Mouse (Mus musculus) brain, embryonic 18.5 days (tissue): ENCODE results near the gene H2-M3.
"Not testable (repeated sequence)": the region's sequence is repeated elsewhere in the genome, so short reads cannot be mapped to it uniquely, and the experiment has no call there.

Experiments
- DNase-seq: peaks from one replicate; pipeline ENCODE4 v3.0.0-alpha.2; 2012; ENCODE audit warnings: low read depth, low spot score

Gene H2-M3

DNA sequence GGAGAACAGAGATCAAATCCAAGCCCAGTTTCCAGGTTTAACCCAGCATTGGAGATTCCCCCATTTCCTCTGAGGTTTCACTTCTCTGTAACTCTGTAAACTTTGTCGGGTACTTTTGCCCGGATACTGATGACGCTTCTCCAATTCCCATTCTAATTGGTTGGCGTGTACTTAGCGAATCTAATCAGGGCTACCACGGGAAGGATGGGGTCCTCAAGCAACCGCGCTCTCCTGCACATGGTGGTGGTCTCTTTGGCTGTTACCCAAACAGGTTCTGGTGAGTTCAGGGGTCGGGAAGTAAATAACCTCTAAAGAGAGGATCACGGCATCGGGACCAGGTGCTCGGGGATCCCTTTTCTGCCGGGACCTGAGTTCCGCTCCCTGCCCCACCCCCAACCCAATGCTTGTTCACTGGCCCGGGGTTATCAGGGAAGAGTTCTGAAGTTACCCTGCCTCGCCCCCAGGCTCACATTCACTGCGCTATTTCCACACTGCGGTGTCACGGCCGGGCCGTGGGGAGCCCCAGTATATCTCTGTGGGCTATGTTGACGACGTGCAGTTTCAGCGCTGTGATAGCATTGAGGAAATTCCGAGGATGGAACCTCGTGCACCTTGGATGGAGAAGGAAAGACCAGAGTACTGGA is at the start of gene H2-M3:
Gene H2-M3 (plus strand): TSS at position 163 of the 644 bp plus-strand sequence.
- DNase-seq = peak; percentile 54

DNA sequence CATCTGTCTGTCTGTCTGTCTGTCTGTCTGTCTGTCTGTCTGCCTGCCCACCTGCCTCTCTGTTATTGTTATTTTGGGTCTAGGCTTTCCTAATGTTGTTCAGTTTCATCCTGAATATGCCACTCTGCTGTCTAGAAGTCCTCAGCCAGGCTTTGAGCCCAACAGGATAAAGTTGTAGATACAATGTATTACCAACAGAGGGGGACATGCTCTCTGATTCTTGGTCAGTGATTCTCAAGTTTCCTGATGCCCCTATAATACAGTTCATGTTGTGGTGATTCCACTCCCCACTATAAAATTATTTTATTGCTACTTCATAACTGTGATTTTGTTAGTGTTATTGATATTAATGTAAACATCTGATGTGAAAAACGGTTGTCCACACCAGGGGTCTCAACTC is 48.1 kb upstream of the H2-M3 start:
- no peak for DNase-seq

DNA sequence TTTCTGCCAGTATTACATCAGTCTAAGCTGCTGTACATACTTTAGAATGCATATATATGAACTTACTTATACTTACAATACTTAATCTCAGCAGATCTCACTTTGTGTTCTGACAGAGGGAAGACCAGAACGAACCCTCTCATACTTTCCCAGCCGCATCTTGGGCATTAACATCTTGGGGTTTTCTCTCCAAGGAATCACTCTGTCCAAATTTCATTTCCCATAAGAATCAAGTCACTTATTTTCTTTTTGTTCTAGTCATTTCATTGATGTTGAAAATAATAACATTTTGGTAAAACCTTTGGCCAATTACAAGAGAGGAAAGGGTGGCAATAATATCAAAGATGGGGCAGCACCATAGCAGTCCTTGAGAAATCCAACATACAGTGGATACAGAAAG is 32.8 kb upstream of the H2-M3 start, which contains the start of gene Olfr97:
Gene Olfr97 (minus strand): TSS at position 101 of the 400 bp plus-strand sequence.
- not testable (repeated sequence) for DNase-seq

DNA sequence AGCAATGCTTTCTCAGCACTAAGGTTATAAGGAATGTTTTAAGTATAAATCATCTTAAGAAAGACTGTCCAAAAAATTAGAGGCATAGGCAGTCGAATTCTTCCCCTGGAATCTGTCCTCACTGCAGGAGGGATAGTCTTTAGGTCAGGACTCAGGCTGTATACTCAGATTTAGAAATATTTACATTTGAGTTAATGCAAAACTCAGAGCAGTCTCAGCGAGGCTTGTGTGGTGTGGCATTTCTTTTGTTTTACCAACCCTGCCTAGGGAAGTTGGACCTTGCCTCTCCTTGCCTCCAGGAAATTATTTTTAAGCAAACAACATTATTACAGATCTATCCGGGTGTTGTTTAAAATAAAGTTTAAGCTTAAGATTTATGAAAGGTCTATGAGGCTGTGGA is 27.8 kb upstream of the H2-M3 start:
- DNase-seq = no peak

DNA sequence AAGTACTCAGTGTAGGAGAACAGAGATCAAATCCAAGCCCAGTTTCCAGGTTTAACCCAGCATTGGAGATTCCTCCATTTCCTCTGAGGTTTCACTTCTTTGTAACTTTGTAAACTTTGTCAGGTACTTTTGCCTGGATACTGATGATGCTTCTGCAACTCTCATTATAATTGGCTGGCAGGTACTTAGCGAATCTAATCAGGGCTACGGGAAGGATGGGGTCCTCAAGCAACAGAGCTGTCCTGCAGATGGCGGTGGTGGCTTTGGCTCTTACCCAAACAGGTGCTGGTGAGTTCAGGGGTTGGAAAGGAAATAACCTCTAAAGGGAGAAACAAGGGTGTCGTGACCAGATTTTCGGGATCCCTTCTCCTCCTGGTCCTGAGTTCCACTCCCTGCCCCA is 23.3 kb upstream of the H2-M3 start:
- DNase-seq = no peak

DNA sequence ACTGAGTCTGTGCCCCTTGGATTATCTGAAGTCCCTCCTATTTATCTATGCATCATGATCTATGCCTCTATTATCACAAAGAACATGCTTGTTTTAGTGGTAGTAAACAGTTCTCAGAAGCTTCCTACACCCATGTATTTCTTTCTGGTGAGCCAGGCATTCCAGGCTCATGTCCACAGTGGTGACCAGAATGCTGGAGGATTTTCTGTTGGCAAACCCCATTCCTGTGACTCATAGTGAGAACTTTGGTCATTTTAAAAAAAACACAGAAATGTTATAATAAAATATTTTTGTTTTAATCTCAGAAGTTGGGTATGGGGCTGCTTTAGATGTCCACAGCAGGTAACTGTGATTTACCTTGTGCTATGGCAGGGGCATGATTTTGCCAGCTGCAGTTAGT is 20.6 kb upstream of the H2-M3 start:
- no peak for DNase-seq

DNA sequence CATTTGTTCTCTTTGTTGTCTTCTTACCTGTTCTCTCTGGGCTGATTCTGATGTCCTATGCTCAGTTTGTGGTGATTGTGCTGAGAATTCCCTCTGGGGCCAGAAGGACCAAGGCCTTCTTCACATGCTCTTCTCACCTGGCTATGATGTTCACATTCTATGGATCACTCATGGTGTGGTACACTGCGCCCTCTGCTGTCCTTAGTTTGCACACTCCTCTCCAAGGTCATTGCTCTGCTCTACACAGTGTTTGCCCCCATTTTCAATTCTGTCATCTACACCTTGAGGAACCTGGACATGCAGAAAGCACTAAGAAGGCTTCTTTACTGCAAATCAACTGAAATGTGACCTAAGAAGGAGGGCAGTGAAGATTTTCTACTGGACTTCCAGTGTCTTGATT is 19.5 kb upstream of the H2-M3 start:
- DNase-seq = no peak

DNA sequence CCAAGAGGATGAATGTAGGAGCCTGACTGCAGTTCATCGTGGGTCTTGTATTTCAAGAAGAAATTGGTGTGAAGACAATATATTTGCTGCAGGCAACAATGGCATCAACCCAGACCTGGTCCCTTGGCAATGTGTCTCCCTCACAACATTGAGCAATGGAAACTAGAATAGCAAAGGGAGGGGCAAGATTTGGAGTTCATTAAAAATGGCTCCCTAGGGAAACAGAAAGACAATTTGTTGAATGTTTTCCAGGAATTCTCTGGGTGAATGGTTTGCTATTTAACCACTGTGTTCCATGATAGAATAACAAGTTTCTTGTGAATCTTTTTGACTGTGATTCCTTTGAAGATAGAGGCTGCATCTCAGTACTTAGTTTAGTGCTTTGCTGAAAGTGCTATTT is 6.4 kb upstream of the H2-M3 start, which contains the start of gene Olfr98:
Gene Olfr98 (minus strand): TSS at position 124 of the 400 bp plus-strand sequence.
- DNase-seq = no peak

DNA sequence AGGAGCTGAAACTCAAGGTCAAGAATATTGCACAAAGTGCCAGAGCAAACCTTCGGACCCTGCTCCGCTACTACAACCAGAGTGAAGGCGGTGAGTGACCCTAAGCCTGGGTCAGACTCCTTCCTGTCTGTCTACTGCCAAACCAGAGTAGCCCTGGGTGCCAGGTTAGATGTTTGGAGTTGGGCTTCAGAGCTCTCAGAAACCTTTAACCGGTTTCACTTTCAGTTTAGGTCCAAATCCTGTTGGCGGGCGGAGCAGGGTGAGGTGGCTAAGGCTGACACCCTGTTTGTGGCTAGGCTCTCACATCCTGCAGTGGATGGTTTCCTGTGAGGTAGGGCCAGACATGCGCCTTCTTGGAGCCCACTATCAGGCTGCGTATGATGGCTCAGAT is 677 bp downstream of the H2-M3 start:
- DNase-seq = no peak

DNA sequence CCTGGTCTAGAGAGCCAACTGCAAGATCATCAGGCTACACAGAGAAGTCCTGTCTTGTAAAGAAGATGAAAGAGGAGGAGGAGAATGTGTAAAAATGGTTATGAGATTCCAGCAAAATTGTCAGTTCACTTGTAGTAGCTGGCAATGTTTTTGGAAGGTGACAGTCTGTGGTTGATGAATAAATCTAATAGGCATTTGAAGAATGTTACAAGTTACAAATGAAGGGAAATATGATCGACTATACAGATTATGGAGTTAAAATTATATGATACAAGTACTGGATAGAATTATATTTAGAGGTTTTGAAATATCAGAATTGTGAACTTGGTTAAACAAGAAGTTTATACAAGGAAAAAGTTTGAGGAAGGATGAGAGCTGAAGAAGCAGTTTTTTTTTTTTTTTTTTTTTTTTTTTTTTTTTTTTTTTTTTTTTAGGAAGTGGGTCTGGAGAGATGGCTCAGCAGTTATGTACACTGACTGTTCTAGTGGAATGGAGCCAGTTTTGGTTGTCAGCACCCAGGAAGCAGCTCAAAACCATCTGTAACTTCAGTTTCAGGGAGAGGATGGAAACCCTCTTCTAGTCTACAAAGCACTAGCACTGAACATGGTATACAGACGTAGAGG is 5.7 kb downstream of the H2-M3 start:
- no peak for DNase-seq

DNA sequence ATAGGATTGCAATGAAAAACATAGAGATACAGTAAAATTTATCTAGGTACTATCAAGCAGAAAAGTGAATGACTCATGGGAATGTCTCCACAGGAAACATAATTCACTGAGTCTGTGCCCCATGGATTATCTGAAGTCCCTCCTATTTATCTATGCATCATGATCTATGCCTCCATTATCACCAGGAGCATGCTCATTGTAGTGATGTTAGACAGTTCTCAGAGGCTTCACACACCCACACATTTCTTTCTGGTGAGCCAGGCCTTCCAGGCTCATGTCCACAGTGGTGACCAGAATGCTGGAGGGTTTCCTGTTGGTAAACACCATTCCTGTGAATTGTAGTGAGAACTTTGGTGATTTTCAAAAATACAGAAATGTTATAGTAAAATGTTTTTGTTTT is 6.6 kb downstream of the H2-M3 start:
- DNase-seq = no peak

DNA sequence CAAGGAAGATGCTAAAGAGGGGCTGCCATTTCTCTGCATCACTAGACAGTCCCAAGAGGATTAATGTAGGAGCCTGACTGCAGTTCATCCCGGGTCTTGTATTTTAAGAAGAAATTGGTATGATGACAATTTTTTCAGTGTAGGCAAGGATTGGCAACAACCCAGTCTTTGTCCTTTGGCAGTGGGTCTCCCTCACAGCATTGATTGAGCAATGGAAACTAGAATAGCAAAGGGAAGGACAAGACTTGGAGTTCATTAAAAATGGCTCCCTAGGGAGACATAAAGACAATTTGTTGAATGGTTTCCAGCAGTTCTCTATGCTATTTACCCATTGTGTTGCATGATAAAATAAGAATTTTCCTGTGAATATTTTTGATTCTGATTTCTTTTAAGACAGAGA is 10.3 kb downstream of the H2-M3 start:
- DNase-seq = no peak

DNA sequence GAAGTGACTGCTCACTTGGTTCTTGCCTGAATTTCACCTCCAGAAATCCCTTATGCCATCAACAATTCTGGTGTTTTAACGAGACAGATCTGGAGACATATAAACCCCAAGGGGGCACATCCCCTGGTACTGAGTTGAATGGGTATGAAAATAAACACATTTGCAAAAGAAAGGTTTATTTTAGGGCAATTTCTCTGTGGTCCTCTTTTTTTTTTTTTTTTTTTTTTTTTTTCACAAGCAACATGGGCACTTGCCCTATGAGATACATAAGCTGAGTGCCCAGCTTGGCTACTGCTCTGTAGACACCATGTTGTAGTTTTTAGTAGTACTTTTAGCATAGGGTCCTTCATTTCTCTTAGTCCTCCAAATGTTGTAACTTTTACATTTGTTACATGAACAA is 13.3 kb downstream of the H2-M3 start, which contains the start of gene Olfr99:
Gene Olfr99 (minus strand): TSS at position 101 of the 400 bp plus-strand sequence.
- DNase-seq = no peak

DNA sequence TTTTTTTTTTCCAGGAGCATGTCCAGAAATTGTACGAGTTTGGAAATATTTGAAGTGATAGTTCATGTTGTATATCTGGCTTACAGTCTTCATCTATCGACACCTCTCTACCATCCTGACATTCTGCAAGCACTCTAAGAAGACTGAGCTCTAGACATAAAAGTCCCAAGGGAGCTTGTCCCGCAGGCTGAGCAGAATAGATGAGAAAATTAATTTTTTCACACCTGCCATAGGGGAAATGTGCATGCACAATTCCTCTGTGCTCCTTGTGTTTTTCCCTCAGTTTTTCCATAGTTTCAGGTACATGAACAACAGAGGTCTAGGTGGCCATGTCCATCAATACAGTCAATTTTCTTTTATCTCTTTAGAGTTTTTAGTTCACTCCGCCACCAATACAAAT is 34.2 kb downstream of the H2-M3 start, which contains the start of gene Olfr101:
Gene Olfr101 (minus strand): TSS at position 101 of the 400 bp plus-strand sequence.
- DNase-seq = no peak

DNA sequence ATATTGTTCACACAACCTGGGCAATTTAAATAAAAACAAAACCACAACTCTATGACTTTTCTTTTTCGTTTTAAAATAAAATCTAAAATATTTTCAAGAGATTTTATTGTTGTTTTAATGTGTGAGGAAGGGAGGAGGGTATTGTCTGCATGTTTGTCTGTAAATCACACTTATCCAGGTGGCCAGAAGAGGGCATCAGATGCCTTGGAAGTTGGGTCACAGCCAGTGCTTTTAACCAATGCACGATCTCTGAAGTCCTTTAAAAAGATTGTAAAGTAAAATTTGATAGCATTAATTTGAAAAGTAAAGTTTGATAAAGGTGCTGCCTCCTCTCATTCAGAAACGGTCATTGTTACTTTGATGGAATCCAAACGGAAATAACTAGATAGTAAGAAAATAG is 38.5 kb downstream of the H2-M3 start:
- DNase-seq = no peak

DNA sequence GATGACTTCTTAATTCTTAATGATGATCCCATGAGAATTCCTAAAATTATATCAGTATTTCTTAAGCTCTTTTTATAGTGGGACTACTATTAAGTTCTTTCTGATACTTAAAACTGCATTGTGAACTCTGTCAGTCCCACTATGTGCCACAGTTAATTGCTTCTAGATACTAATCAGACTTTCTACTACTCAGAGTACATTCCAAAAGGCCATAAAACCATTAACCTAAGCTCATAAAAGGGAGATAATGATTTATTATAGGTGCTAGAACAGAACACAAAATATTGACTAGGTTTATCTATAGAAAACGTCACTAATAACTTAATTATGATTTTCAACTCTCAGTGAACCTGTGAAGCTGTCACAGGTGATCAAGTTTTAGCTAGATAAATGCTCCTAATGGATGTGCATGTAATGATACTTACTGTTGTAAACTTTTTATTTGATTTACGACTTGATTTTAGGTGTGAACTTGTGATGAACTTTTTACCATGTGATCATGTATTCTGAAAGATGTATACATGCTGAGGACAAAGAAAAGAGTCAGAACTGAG is 40.2 kb downstream of the H2-M3 start:
- DNase-seq = no peak

DNA sequence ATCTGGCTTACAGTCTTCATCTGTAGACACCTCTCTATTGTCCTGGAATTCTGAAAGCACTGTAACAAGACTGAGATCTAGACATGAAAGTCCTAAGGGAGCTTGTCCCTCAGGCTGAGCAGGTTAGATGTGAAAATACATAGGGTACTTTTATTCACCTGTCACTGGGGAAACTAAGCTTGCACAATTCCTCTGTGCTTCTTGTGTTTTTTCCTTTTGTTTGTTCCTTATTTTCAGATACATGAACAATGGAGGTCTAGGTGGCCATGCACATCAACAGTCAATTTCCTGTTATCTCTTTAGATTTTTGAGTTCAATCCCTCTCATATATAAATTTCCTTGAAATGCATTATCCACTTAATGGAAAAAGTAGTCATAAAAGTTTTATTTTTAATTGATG is 46.9 kb downstream of the H2-M3 start, which contains the start of gene Olfr102:
Gene Olfr102 (minus strand): TSS at position 101 of the 400 bp plus-strand sequence.
- no peak for DNase-seq
